Mouse (Mus musculus) cerebral cortex, adult 2 months (tissue): Measurements from ENCODE around the gene Pth1r.

Experiments used
- WGBS: fragments of 180-500 bp; shearing (Covaris S2); methylation state at CpG from one replicate; pipeline ENCODE4 v1.1.7; 2018; 5-methylcytosine and 5-hydroxymethylcytosine counted together

Pth1r gene

DNA sequence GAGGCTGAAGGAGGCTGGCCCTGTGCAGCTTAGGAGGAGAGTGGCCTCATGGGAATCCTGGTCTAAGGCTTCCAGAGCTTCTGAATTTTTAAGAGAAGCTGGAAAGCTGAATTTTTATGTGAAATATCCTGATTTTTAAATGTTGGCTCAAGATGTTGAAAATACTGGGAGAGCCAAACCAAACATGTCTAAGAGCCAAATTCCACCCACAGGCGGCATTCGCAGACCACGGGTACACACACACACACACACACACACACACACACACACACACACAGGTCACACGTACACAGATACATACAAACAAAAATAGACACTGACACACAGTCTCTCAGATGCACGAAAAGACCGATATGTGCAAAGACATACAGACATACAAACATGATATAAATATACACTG, 28.9 kb downstream of the Pth1r start:
- 50% methylated on average over 6 of the region's 6 CpGs for WGBS

DNA sequence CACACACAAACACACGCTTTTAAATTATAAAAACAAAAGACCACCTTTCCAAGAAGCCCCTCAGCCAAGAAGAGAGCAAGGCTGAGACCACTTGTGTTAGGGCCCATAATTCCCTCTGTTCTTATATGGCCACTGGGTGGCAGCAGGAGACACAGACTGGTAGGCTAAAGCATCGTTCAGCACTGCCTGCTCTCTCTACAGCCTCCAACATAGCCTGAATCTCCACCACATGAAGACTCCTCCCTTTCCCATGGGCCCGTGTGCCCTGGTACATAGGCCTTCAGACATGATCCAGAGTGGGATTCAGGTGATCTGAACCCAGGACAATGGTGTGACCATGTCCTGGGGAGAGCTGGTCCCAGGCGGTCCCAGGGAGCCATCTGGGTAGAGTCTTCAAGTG, 30.2 kb downstream of the Pth1r start:
- WGBS, result 28% methylated on average over 4 of the region's 4 CpGs

DNA sequence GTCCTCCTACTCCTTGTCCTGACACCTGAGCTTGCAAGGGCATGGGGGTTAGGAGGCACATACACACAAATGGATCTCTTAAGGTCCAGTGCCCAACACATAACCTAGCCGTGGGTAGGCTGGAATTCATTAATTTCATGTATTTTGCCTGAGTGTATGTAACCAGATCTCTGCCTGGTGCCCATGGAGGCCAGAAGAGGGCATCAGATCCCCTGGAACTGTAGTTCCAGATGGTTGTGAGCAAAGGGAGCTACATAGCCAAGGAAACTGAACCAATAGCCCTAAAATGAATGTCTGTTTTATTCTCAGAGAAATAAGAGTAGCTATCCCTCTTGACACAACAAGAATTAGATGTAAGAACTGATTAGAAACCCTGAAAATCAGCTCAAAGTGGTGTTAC, 31.5 kb downstream of the Pth1r start:
- 54% methylated on average over 1 of the region's 1 CpGs for WGBS

DNA sequence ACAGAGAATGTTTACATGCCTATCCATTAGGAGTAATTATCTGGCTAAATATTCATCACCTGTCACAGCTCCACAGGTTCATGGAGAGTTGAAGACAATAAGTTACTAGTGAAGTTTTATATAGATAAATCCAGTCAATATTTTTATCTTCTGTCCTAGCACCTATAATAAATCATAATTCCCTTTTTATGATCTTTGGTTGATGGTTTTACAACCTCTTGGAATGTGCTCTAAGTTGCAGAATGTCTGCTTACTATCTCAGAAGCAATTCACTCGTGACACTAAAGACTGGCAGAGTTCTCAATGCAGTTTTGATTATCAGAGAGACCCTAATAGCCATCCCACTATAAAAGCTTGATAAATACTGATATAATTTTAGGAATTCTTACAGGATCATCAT, 33.6 kb downstream of the Pth1r start:
- WGBS, result 89% methylated on average over 1 of the region's 1 CpGs

DNA sequence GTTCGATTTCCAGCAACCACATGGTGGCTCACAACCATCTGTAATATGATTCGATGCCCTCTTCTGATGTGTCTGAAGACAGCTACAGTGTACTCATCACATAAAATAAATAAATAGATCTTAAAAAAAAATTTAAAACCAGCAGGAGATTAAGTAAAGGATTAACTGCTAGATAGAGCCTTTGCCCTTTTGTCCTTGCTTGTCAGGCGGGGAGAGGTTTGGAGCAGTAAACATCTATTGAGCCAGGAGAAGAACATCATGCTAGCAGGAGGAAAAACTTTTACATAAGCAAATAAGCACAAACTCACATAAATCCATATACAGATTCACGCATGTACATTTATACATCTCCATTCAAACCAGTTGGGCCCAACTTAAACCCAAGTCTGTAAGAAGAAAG, 34.4 kb downstream of the Pth1r start:
- 81% methylated on average over 4 of the region's 4 CpGs for WGBS

- WGBS, result 67% methylated on average over 6 of the region's 6 CpGs
Observed at GRCm38 (mm10) chr9:110711996-110712395, 34.9 kb downstream of the Pth1r start.

DNA sequence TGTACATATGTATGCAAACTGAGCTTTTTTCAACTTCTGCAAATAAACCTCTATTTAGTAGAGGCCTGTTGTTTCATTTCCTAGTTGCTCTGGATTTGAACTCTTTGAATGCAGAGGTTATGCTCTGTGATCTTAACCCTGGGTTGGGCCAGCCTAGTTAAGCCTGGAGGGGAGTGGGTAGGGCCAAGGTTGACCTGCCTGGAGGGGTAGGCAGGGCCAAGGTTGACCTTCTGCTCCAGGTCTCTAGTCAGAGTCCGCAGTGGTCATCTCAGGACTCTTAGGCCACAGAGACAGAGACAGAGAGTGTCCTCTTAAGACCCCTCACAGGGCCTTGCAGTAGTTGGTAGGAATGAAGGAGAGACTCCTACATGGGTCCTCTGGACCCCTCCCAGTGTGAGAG, 35.4 kb downstream of the Pth1r start:
- WGBS, result 100% methylated on average over 1 of the region's 1 CpGs

- 39% methylated on average over 5 of the region's 5 CpGs for WGBS
Observed at GRCm38 (mm10) chr9:110709640-110710258, 37.2 kb downstream of the Pth1r start.

DNA sequence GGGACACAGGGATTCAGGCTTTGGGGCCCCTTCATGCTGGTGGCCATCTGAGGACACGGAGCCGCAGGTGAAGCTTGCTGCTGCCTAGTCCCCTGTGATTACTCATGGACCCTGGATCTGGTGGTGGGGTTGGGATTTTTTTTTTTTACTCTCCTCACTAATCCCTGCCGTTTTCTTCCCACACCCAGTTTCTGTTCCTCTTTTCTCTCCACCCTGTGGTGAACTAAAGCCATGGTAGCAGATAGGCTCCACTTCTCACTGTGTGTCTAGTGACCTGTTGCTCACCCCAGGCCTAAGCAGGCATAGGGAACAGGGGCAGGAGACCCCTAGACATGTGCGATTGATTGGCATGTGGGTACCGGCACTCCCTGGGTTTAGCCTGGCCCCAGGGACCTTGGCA, 40.2 kb downstream of the Pth1r start:
- 82% methylated on average over 5 of the region's 5 CpGs for WGBS

- 96% methylated on average over 6 of the region's 6 CpGs for WGBS
Observed at GRCm38 (mm10) chr9:110703951-110704350, 43.0 kb downstream of the Pth1r start.

- WGBS, result 83% methylated on average over 1 of the region's 1 CpGs
Observed at GRCm38 (mm10) chr9:110702848-110703247, 44.1 kb downstream of the Pth1r start.

GRCm38 (mm10) chr9:110701114-110702032, 45.6 kb downstream of the Pth1r start:
- WGBS, result 68% methylated on average over 11 of the region's 12 CpGs

GRCm38 (mm10) chr9:110699574-110699973, 47.4 kb downstream of the Pth1r start:
- WGBS, result 93% methylated on average over 3 of the region's 3 CpGs

DNA sequence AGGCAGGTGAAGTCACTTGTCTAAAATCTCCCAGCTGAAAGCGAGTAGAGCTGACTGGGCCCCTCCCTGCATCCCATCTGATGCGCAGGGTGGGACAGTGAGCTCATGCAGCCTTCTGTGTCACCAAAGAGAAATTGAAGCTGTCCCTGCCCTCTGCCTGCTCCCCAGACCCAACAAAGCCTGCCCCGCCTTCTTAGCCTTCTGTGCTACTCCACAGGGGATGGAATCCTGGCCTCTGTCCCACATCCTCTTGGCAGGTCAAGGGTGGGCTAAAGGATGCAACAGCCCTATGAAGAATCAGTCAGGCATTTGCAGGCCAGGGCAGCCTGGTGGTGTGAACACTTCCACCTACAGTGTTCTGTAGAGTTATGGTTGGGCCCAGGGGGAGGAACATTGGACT, 49.5 kb downstream of the Pth1r start:
- WGBS, result 78% methylated on average over 3 of the region's 3 CpGs

GRCm38 (mm10) chr9:110696427-110696826, 50.5 kb downstream of the Pth1r start:
- 89% methylated on average over 5 of the region's 5 CpGs for WGBS

- WGBS, result 86% methylated on average over 4 of the region's 4 CpGs
Observed at GRCm38 (mm10) chr9:110695165-110695755, 51.7 kb downstream of the Pth1r start.

DNA sequence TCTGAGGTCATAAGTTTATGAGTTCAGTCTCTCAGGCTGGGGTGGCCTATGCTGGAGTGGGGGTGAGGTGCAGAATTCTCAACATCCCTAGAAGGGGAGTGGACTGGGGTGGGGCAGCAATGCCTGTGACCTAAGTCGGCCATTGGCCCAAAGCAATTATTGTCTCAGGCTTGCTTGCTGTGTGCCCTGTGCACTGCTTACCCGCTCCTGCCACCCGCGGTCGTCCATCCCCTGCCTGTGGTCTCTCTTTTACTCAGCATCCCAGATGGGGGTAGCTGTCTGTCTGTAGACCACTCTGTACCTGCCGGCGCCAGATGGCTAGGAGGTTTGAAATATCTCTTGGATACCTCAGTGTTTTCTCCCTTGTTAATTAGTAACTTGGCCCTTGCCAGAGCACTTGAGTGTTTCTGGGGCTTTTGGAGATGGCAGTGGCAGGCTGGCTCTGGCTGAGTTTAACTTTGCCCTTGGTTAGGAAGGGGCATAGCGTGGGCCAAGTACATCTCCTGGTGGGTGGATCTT, 57.6 kb downstream of the Pth1r start:
- 68% methylated on average over 8 of the region's 8 CpGs for WGBS

- 82% methylated on average over 2 of the region's 2 CpGs for WGBS
Observed at GRCm38 (mm10) chr9:110687846-110688245, 59.1 kb downstream of the Pth1r start.

GRCm38 (mm10) chr9:110687061-110687460, 59.9 kb downstream of the Pth1r start:
- WGBS, result 84% methylated on average over 5 of the region's 5 CpGs

- 79% methylated on average over 3 of the region's 3 CpGs for WGBS
Observed at GRCm38 (mm10) chr9:110686472-110686871, 60.5 kb downstream of the Pth1r start.

- WGBS, result 77% methylated on average over 5 of the region's 5 CpGs
Observed at GRCm38 (mm10) chr9:110685591-110685990, 61.4 kb downstream of the Pth1r start.

DNA sequence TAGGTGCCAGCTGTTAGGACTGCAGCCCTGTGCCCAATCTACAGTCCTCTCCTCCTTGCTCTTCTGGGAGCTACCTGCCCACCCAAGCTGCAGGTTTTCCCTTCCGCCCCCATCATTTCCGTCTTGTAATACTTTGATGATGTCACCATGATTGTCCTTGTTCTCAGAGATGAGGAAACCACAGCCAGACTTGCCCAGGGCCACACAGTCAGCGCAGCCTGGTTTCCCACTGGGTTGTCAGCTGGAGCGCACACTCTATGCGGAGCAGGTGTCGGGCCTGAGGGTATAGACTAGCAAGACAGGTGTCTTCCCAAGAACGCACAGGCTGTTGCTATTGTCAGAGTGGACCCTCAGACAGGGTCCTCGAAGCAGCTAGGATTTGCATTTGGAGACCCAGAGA, 61.8 kb downstream of the Pth1r start:
- WGBS, result 76% methylated on average over 8 of the region's 8 CpGs
